Mouse (Mus musculus): Measurements from ENCODE around the gene Afmid. TPM values are rescaled to one million over a fixed set of nuclear protein-coding genes. Genes with fewer than 3 reads are reported as not detected.
A peak's percentile ranks its signal among the peaks of the same experiment; 100 is the strongest.

The Afmid gene
- total and polyA plus RNA-seq, 2 experiments from 2014 or later = 9.1 to 11.1 TPM

GRCm38 (mm10) chr11:117790703-117791440 lies 34.9 kb upstream of the Afmid start:
- no peak for DNase-seq (ENCODE audit: low spot score)
- no peaks in the 10 kb centered on the region for H3K9me3 ChIP-seq (ENCODE audit: low read length)
- 39% methylated on average over 23 of the region's 23 CpGs for WGBS
- H3K36me3 ChIP-seq (ENCODE audit: insufficient read depth, low read length) = no peaks in the 10 kb centered on the region
- H3K9ac ChIP-seq (replicated peaks; ENCODE audit: low read length, poor library complexity, severe bottlenecking) = no peak overlapping the region
- no peak for TF ChIP-seq CTCF (IDR thresholded peaks at IDR 0.05)
- H3K4me1 ChIP-seq (ENCODE audit: insufficient read depth, low read length) = no peaks in the 10 kb centered on the region
- no peaks in the 10 kb centered on the region for H3K27me3 ChIP-seq (ENCODE audit: insufficient read depth, low read length)
- H3K4me2 ChIP-seq (ENCODE audit: low read depth, low read length, poor library complexity, severe bottlenecking) = no peak overlapping the region
- no peak for ATAC-seq (ENCODE audit: low FRiP score)
- H3K27ac ChIP-seq (ENCODE audit: low read depth, low read length) = no peak overlapping the region
- no peak overlapping the region for H3K4me3 ChIP-seq (ENCODE audit: low read depth, low read length)

GRCm38 (mm10) chr11:117791441-117791761 lies 34.3 kb upstream of the Afmid start:
- DNase-seq (ENCODE audit: low spot score) (no peak), ATAC-seq (ENCODE audit: low FRiP score) (no peak)
- Histone ChIP-seq H3K4me2 (ENCODE audit: low read depth, low read length, poor library complexity, severe bottlenecking) (no peak overlapping the region), H3K9me3 (ENCODE audit: low read length) (no peaks in the 10 kb centered on the region), H3K9ac (replicated peaks; ENCODE audit: low read length, poor library complexity, severe bottlenecking) (no peak overlapping the region), H3K36me3 (ENCODE audit: insufficient read depth, low read length) (no peaks in the 10 kb centered on the region), H3K27me3 (ENCODE audit: insufficient read depth, low read length) (no peaks in the 10 kb centered on the region), H3K4me3 (ENCODE audit: low read depth, low read length) (no peak overlapping the region), H3K4me1 (ENCODE audit: insufficient read depth, low read length) (no peaks in the 10 kb centered on the region), H3K27ac (ENCODE audit: low read depth, low read length) (no peak overlapping the region)
- 80% methylated on average over 9 of the region's 9 CpGs for WGBS
- TF ChIP-seq CTCF (IDR thresholded peaks at IDR 0.05) = no peak

GRCm38 (mm10) chr11:117792281-117792888 lies 33.3 kb upstream of the Afmid start:
- 16% methylated on average over 22 of the region's 22 CpGs for WGBS
- no peak for TF ChIP-seq CTCF (IDR thresholded peaks at IDR 0.05)
- Histone ChIP-seq H3K9ac (replicated peaks; ENCODE audit: low read length, poor library complexity, severe bottlenecking) (no peak overlapping the region), H3K4me2 (ENCODE audit: low read depth, low read length, poor library complexity, severe bottlenecking) (0 out of 2 replicates have a peak overlapping the region, but pooled peaks have one; percentile 10), H3K36me3 (ENCODE audit: insufficient read depth, low read length) (no peaks in the 10 kb centered on the region), H3K27ac (ENCODE audit: low read depth, low read length) (no peak overlapping the region), H3K9me3 (ENCODE audit: low read length) (no peaks in the 10 kb centered on the region), H3K4me3 (ENCODE audit: low read depth, low read length) (no peak overlapping the region), H3K4me1 (ENCODE audit: insufficient read depth, low read length) (no peaks in the 10 kb centered on the region), H3K27me3 (ENCODE audit: insufficient read depth, low read length) (no peaks in the 10 kb centered on the region)
- ATAC-seq (ENCODE audit: low FRiP score) (no peak), DNase-seq (ENCODE audit: low spot score) (no peak)

GRCm38 (mm10) chr11:117794035-117794551 lies 31.6 kb upstream of the Afmid start:
- no peaks in the 10 kb centered on the region for H3K36me3 ChIP-seq (ENCODE audit: insufficient read depth, low read length)
- DNase-seq (ENCODE audit: low spot score) (no peak), ATAC-seq (ENCODE audit: low FRiP score) (no peak)
- H3K4me3 ChIP-seq (ENCODE audit: low read depth, low read length) = no peak overlapping the region
- H3K27ac ChIP-seq (ENCODE audit: low read depth, low read length) = no peak overlapping the region
- H3K27me3 ChIP-seq (ENCODE audit: insufficient read depth, low read length) = no peaks in the 10 kb centered on the region
- TF ChIP-seq CTCF (IDR thresholded peaks at IDR 0.05) = no peak
- WGBS = 62% methylated on average over 4 of the region's 4 CpGs
- H3K9me3 ChIP-seq (ENCODE audit: low read length) = no peaks in the 10 kb centered on the region
- H3K9ac ChIP-seq (replicated peaks; ENCODE audit: low read length, poor library complexity, severe bottlenecking) = no peak overlapping the region
- no peak overlapping the region for H3K4me2 ChIP-seq (ENCODE audit: low read depth, low read length, poor library complexity, severe bottlenecking)
- H3K4me1 ChIP-seq (ENCODE audit: insufficient read depth, low read length) = no peaks in the 10 kb centered on the region

GRCm38 (mm10) chr11:117796954-117797353 lies 28.8 kb upstream of the Afmid start:
- H3K4me3 ChIP-seq (ENCODE audit: low read depth, low read length) = no peak overlapping the region
- H3K27ac ChIP-seq (ENCODE audit: low read depth, low read length) = no peak overlapping the region
- no peaks in the 10 kb centered on the region for H3K9me3 ChIP-seq (ENCODE audit: low read length)
- H3K27me3 ChIP-seq (ENCODE audit: insufficient read depth, low read length) = no peaks in the 10 kb centered on the region
- H3K4me2 ChIP-seq (ENCODE audit: low read depth, low read length, poor library complexity, severe bottlenecking) = no peak overlapping the region
- WGBS = 52% methylated on average over 5 of the region's 5 CpGs
- H3K36me3 ChIP-seq (ENCODE audit: insufficient read depth, low read length) = no peaks in the 10 kb centered on the region
- H3K9ac ChIP-seq (replicated peaks; ENCODE audit: low read length, poor library complexity, severe bottlenecking) = no peak overlapping the region
- no peaks in the 10 kb centered on the region for H3K4me1 ChIP-seq (ENCODE audit: insufficient read depth, low read length)
- TF ChIP-seq CTCF (IDR thresholded peaks at IDR 0.05) = no peak
- no peak for DNase-seq (ENCODE audit: low spot score)
- no peak for ATAC-seq (ENCODE audit: low FRiP score)

GRCm38 (mm10) chr11:117797511-117798159 lies 28.1 kb upstream of the Afmid start, which contains the start of gene 6030468B19Rik:
6030468B19Rik (plus strand) TSS chr11:117797660.
- 64% methylated on average over 9 of the region's 9 CpGs for WGBS
- Histone ChIP-seq H3K9me3 (ENCODE audit: low read length) (no peaks in the 10 kb centered on the region), H3K9ac (replicated peaks; ENCODE audit: low read length, poor library complexity, severe bottlenecking) (no peak within 1 kb of the TSS), H3K4me1 (ENCODE audit: insufficient read depth, low read length) (no peaks in the 10 kb centered on the region), H3K4me3 (ENCODE audit: low read depth, low read length) (no peak within 1 kb of the TSS), H3K27ac (ENCODE audit: low read depth, low read length) (no peak within 1 kb of the TSS), H3K36me3 (ENCODE audit: insufficient read depth, low read length) (no peaks in the 10 kb centered on the region), H3K27me3 (ENCODE audit: insufficient read depth, low read length) (no peaks in the 10 kb centered on the region), H3K4me2 (ENCODE audit: low read depth, low read length, poor library complexity, severe bottlenecking) (no peak within 1 kb of the TSS)
- ATAC-seq (ENCODE audit: low FRiP score) = no peak
- DNase-seq (ENCODE audit: low spot score) = no peak
- TF ChIP-seq CTCF (IDR thresholded peaks at IDR 0.05) = no peak

All from midbrain, postnatal 0 days (tissue).